Mouse (Mus musculus) heart, adult 8-10 months (tissue): ENCODE results near the gene Rftn1. TPM values are rescaled to one million over a fixed set of nuclear protein-coding genes. Genes with fewer than 3 reads are reported as not detected.
"Not testable (repeated sequence)": the region's sequence is repeated elsewhere in the genome, so short reads cannot be mapped to it uniquely, and the experiment has no call there.

Source experiments
- DNase-seq: peaks from one replicate; pipeline ENCODE4 v3.0.0; 2022; ENCODE audit warnings: low spot score
- total RNA-seq, 4 experiments: library from RNA; stranded (reverse); gene quantifications; 2 replicates each; pipeline ENCODE4 v1.2.4; 2022

Rftn1 gene
- 10 to 100 TPM; 45.4 to 54.7 (median 50.4) TPM for total RNA-seq

- DNase-seq, result peak; percentile 71
Measured at GRCm38 (mm10) chr17:50190131-50191015, at the start of gene Rftn1. Gene Rftn1 (minus strand): TSS chr17:50190674.

DNA sequence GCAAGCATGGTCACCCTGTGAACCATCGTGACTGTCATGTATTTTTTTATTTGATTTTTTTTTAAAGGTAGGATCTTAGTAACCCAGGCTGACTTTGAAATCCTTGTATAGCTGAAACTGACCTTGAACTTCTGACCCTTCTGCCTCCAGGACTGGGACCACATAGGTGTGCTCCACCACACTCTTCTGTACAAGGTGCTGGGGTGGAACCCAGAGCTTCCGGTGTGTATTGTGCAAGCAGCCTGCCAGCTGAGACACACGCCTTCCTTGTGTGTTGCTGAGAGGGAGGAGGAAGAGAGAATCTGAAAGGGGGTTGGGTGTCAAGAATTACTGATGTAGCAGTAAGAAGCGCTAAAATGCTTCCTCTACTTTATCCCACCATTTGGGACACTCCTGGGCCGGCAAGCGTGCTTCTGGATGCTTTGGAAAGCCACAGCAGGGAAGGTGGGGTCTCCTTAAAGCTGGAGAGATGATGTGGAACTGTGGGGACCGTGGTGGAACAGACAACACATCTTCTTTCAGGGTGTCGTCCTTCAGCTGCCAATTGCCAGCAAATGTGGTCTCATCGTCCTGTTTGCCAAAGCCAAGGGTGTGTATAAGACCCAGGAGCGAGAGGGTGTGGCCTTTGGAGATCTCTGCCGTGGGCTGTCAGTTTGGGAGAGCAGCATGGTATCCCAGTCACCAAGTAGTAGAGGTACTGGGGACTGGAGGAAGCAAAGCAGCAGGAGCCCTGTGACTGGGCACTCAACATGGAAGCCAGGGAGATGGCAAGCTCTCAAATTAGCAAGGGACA is 47.5 kb upstream of the Rftn1 start:
- DNase-seq, result no peak

- DNase-seq, result peak; percentile 84
Measured at GRCm38 (mm10) chr17:50237436-50237709, 46.9 kb upstream of the Rftn1 start.

DNA sequence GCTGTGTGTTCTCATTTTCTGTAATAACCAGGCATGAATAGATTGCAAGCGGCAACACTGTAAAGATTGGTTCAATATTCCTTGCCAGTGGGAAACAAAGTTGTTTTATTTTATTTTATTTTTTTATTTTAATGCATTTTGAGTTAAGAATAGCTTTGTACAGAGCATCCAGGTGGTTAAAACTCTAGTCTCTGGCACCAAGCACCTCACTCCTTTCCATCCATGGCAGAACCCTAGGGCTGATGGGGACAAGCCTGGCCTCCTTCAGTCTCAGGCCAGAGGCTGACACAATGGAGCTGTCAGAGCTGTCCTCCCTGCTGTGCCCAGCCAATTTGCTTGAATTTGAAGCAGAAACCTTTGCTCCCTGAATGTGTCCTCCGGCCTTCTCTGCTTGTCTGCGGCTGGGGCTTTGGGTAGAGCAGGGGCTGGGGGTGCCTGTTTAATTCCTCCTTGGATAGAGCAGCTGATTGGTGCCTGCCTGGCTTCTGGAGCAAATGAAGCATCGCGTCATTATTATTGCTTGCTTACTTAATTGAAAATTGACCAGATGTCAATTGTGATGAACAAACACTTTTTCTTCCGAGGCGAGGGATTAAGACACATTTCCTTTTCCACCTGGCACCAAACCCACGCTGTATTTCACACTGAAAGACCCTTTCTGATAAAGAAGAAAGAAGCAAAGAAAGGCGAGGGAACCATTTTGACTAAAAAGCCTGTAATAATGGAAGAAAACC is 46.4 kb upstream of the Rftn1 start:
- no peak for DNase-seq

GRCm38 (mm10) chr17:50235943-50236701 is 45.6 kb upstream of the Rftn1 start:
- DNase-seq, result no peak

- no peak for DNase-seq
Measured at GRCm38 (mm10) chr17:50233956-50234355, 43.5 kb upstream of the Rftn1 start.

- no peak for DNase-seq
Measured at GRCm38 (mm10) chr17:50232821-50233220, 42.3 kb upstream of the Rftn1 start.

GRCm38 (mm10) chr17:50231206-50231605 is 40.7 kb upstream of the Rftn1 start:
- no peak for DNase-seq

GRCm38 (mm10) chr17:50229534-50229933 is 39.1 kb upstream of the Rftn1 start:
- DNase-seq, result no peak

- DNase-seq, result no peak
Measured at GRCm38 (mm10) chr17:50227366-50227765, 36.9 kb upstream of the Rftn1 start.

GRCm38 (mm10) chr17:50224718-50225117 is 34.2 kb upstream of the Rftn1 start:
- DNase-seq, result peak; percentile 59

- no peak for DNase-seq
Measured at GRCm38 (mm10) chr17:50217978-50218377, 27.5 kb upstream of the Rftn1 start.

DNA sequence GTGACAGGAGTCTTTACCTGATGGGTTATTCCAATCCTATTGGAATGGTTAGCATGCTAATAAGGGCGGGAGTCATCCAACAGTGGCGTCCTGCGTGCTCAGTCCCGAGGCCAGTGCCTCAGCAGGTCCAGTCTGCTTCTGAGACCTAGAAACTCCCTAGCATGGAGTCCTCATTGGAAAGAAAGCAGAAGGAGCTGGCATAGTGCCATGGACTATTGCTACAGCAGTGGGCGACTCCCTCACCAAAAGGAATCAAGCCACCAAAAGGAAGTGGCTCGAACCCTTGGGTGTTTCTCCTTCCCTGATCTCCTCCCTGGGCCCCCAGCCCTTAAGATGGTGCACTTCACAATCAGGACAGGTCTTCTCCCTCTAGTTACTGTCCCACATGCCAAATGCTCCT is 24.6 kb upstream of the Rftn1 start:
- no peak for DNase-seq

DNA sequence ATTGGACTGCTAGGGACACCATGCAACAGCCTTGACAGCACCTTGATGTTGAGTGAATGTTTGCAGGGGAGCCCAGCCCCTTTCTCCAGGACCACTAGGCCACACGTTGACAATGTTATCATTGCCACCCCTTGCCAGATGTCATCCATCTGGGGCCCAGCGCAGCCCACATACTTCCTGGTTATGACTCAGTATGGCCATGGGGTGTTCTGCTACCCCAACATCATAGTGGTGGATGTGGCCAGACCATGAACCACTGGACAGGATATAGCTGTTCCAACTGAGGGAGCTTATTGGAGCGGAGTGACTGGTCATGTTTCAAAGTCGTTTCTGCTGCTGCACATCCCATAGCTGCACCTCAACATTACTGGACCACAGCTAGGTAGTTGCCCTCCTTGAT is 22.6 kb upstream of the Rftn1 start:
- no peak for DNase-seq

DNA sequence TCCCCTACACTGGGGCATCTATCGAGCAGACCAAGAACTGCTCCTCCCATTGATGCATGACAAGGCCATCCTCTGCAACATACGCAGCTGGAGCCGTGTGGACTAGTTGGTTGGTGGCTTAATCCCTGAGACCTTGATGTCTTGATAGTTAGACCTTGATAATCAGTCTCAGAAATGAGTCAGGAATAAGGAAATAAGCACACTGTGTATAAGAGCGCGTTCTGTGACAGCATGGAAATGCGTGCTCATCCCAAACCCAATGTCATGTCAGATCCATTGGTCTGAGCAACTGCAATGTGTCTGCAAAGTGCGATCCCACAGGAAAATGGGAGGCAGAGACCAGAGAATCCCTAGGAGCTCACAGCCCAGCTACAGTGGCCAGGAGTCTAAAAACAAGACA is 21.3 kb upstream of the Rftn1 start:
- no peak for DNase-seq

DNA sequence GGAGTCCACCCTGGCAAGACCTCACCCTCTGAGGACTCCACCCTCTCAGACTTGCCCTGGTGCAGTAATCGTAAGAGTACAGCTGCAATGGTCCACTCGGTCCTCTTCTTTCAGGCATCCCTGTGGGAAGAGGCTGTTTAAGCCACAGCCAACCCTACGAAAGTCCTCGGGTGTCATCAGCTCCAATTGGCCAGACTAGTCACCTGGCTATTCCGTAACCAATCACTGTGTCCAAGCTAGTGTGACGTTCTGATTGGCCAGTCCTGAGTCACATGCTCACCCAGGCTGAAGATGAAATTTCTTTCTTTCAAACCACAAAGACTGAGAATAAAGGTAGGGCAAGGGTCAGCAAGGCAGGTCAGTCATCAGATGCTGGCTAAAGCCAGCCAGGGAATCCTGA is 19.4 kb upstream of the Rftn1 start:
- DNase-seq, result no peak

- no peak for DNase-seq
Measured at GRCm38 (mm10) chr17:50208137-50209045, 17.9 kb upstream of the Rftn1 start.

DNA sequence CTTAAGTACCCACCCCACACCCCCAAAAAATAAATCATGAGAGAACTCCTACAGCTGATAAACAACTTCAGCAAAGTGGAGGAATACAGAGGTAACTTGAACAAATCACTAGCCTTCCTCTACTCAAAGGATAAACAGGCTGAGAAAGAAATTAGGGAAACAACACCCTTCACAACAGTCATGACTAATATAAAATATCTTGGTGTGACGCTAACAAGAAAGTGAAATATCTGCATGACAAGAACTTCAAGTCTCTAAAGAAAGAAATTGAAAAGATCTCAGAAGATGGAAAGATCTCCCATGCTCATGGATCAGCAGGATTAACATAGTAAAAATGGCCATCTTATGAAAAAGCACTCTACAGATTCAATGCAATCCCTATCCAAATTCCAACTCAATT is 15.8 kb upstream of the Rftn1 start:
- not testable (repeated sequence) for DNase-seq

DNA sequence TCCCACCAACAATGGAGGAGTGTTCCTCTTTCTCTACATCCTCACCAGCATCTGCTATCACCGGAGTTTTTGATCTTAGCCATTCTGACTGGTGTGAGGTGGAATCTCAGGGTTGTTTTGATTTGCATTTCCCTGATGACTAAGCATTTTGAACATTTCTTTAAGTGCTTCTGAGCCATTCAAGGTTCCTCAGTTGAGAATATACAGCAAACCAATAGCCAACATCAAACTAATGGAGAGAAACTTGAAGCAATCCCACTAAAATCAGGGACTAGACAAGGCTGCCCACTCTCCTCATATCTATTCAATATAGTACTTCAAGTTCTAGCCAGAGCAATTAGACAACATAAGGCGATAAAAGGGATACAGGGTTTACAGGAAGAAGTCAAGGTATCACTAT is 15.4 kb upstream of the Rftn1 start:
- DNase-seq, result not testable (repeated sequence)

DNA sequence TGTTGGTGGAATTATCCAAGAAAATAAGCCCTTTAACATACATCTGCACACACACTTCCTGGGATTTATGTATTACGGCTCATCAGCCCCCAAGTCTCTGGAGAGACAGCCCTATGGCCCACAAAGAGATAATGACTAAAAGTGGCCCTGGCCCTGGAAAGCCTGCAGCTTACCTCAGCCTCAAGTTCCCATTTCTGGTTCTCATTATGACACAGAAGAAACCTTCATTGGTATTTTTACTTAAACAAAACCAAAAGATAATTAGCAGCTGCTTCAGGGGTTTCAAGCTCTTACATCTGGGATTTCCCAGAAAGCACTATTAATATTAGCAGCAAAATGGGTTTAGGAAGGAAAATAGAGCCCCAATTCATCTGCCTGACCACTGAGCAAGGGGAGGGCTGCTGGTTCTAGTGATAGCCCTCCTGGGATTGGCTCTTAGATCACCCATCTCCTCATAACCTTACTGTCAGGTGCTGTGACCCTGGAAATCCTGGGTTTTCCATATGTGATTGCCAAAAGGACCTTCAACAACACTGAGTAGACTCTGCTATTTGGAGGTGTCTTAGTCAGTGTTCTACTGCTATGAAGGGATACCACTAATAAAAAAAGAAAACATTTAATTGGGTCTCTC is 14.8 kb upstream of the Rftn1 start:
- DNase-seq, result no peak
